Mouse (Mus musculus) embryonic facial prominence, embryonic 13.5 days (tissue): ENCODE measurements around the gene Sv2a. TPM values are rescaled to one million over a fixed set of nuclear protein-coding genes. Genes with fewer than 3 reads are reported as not detected.
A peak's percentile ranks its signal among the peaks of the same experiment; 100 is the strongest.
"Not testable (repeated sequence)": the region's sequence is repeated elsewhere in the genome, so short reads cannot be mapped to it uniquely, and the experiment has no call there.

Experiments
- ATAC-seq: fragments of 200-750 bp; cut with Nextera tagmentation; 2 replicates; pipeline ENCODE4 v1.8.0; 2017; ENCODE audit warnings: low read depth; ENCODE audit not compliant: insufficient number of reproducible peaks, insufficient read depth, low FRiP score, low TSS enrichment
- H3K27ac ChIP-seq: fragments of 300-500 bp; sonication (generic); 2 replicates; pipeline ENCODE4 v1.5.1; 2015; ENCODE audit warnings: moderate library complexity, mild to moderate bottlenecking, inconsistent platforms
- H3K27me3 ChIP-seq: fragments of 300-500 bp; sonication (generic); 2 replicates; pipeline ENCODE4 v1.6.1; 2015; ENCODE audit warnings: mild to moderate bottlenecking, inconsistent platforms
- H3K36me3 ChIP-seq: fragments of 300-500 bp; sonication (generic); 2 replicates; pipeline ENCODE4 v1.6.1; 2015; ENCODE audit warnings: mild to moderate bottlenecking, inconsistent platforms
- H3K4me1 ChIP-seq: fragments of 300-500 bp; sonication (generic); 2 replicates; pipeline ENCODE4 v1.6.1; 2015; ENCODE audit warnings: inconsistent platforms
- H3K4me2 ChIP-seq: fragments of 300-500 bp; sonication (generic); 2 replicates; pipeline ENCODE4 v1.6.1; 2015; ENCODE audit warnings: moderate library complexity, mild to moderate bottlenecking, inconsistent platforms
- H3K4me3 ChIP-seq: fragments of 300-500 bp; sonication (generic); 2 replicates; pipeline ENCODE4 v1.5.1; 2015; ENCODE audit warnings: mild to moderate bottlenecking, inconsistent platforms
- H3K9ac ChIP-seq: fragments of 300-500 bp; sonication (generic); 2 replicates; pipeline ENCODE4 v1.6.1; 2015; ENCODE audit warnings: mild to moderate bottlenecking, inconsistent platforms
- H3K9me3 ChIP-seq: fragments of 300-500 bp; sonication (generic); 2 replicates; pipeline ENCODE4 v1.6.1; 2016; ENCODE audit warnings: inconsistent platforms
- WGBS: fragments of 180-500 bp; shearing (Covaris S2); methylation state at CpG from one replicate; pipeline ENCODE4 v1.1.7; 2015; ENCODE audit warnings: mixed read lengths; 5-methylcytosine and 5-hydroxymethylcytosine counted together
- microRNA-seq: library from miRNA; unstranded; fragments of <30 nt; microRNA quantifications from one replicate; pipeline ENCODE4, GENCODE M21; 2016
- polyA plus RNA-seq: library from polyadenylated mRNA; unstranded; fragments of >200 nt; fragmentation: Nextera tagmentation; extraction: Ambion mirVana; gene quantifications from 2 replicates; pipeline ENCODE4 v1.2.1, GENCODE M21; 2015

The Sv2a gene
- polyA plus RNA-seq, 1 experiment from 2014 or later, result 8.7 TPM

- peak within 1 kb of the TSS; percentile 82 for H3K27ac ChIP-seq
- not testable (repeated sequence) for H3K36me3 ChIP-seq, H3K27me3 ChIP-seq, H3K9me3 ChIP-seq
- H3K4me2 ChIP-seq, result peak within 1 kb of the TSS; percentile 62
- WGBS, result 0% methylated on average over 12 of the region's 68 CpGs
- peak; percentile 90 for ATAC-seq
- peak within 1 kb of the TSS; percentile 48 for H3K4me3 ChIP-seq
- peak within 1 kb of the TSS; percentile 76 for H3K9ac ChIP-seq
- H3K4me1 ChIP-seq, result peaks cover 42% of the 10 kb centered on the region
Measured at GRCm38 (mm10) chr3:96238954-96239793, 58.2 kb downstream of the Sv2a start, which contains the start of gene Hist2h3c2. TSS of gene Hist2h3c2 (minus strand) at chr3:96239127.

- H3K36me3 ChIP-seq, H3K9me3 ChIP-seq, H3K27me3 ChIP-seq: not testable (repeated sequence)
- Histone ChIP-seq H3K4me1 (peaks cover 47% of the 10 kb centered on the region), H3K9ac (peak within 1 kb of the TSS; percentile 65), H3K4me3 (peak within 1 kb of the TSS; percentile 36), H3K4me2 (peak within 1 kb of the TSS; percentile 54), H3K27ac (peak within 1 kb of the TSS; percentile 92)
- 3% methylated on average over 39 of the region's 85 CpGs for WGBS
- peak; percentile 85 for ATAC-seq
Measured at GRCm38 (mm10) chr3:96239949-96240798, 59.2 kb downstream of the Sv2a start, which contains the start of gene Hist2h2aa2. TSS of gene Hist2h2aa2 (minus strand) at chr3:96240276.

- Histone ChIP-seq H3K4me3 (peak overlapping the region; percentile 32), H3K27ac (peak overlapping the region; percentile 92), H3K4me2 (peak overlapping the region; percentile 54), H3K9ac (peak overlapping the region; percentile 65), H3K36me3 (no peaks in the 10 kb centered on the region), H3K4me1 (peaks cover 45% of the 10 kb centered on the region), H3K27me3 (no peaks in the 10 kb centered on the region), H3K9me3 (no peaks in the 10 kb centered on the region)
- 77% methylated on average over 9 of the region's 9 CpGs for WGBS
- no peak for ATAC-seq
Measured at GRCm38 (mm10) chr3:96240799-96241197, 59.8 kb downstream of the Sv2a start.

- peak overlapping the region; percentile 76 for H3K9ac ChIP-seq
- 78% methylated on average over 7 of the region's 7 CpGs for WGBS
- H3K36me3 ChIP-seq, result no peaks in the 10 kb centered on the region
- peak overlapping the region; percentile 51 for H3K4me3 ChIP-seq
- H3K4me1 ChIP-seq, result peaks cover 38% of the 10 kb centered on the region
- H3K4me2 ChIP-seq, result peak overlapping the region; percentile 62
- no peak for ATAC-seq
- no peaks in the 10 kb centered on the region for H3K9me3 ChIP-seq
- H3K27ac ChIP-seq, result peak overlapping the region; percentile 98
- no peaks in the 10 kb centered on the region for H3K27me3 ChIP-seq
Measured at GRCm38 (mm10) chr3:96243921-96244572, 63.1 kb downstream of the Sv2a start.

Small RNAs within 50 kb of the gene (microRNA-seq; reads per million reads assigned to microRNA genes)
- gene Gm44492, result not detected
- gene Gm47311, result not detected

Other genes with a start within 250 kb of the Sv2a start
- gene Plekho1, start 185.2 kb upstream of the Sv2a start, polyA plus RNA-seq, result 41.2 and 47.7 TPM in 2 replicates
- gene Vps45, start 122.7 kb upstream of the Sv2a start, polyA plus RNA-seq, result 41.1 and 55.4 TPM in 2 replicates
- gene Otud7b, start 76.6 kb upstream of the Sv2a start, polyA plus RNA-seq, result 20.8 and 23.8 TPM in 2 replicates
- gene Mtmr11, start 19.1 kb upstream of the Sv2a start, polyA plus RNA-seq, result 37.3 and 38.2 TPM in 2 replicates
- 163 and 184 TPM in 2 replicates for gene Sf3b4, start 8.8 kb upstream of the Sv2a start, polyA plus RNA-seq
- gene Bola1, start 38.6 kb downstream of the Sv2a start, polyA plus RNA-seq, result 46.6 and 55.0 TPM in 2 replicates
- gene Hist2h2ab, start 38.7 kb downstream of the Sv2a start, polyA plus RNA-seq, result 1.7 TPM in 1 of 2 replicates, not detected in the other
- gene Hist2h2ac, start 39.7 kb downstream of the Sv2a start, polyA plus RNA-seq, result 13.2 and 14.1 TPM in 2 replicates
- 8.7 and 12.0 TPM in 2 replicates for gene Hist2h2be, start 40.0 kb downstream of the Sv2a start, polyA plus RNA-seq
- gene Hist2h3c2, start 58.0 kb downstream of the Sv2a start, polyA plus RNA-seq, result 6.4 and 10.0 TPM in 2 replicates
- 52.8 and 67.0 TPM in 2 replicates for gene Hist2h2aa2, start 59.1 kb downstream of the Sv2a start, polyA plus RNA-seq
- 14.9 and 20.9 TPM in 2 replicates for gene Hist2h2aa1, start 64.3 kb downstream of the Sv2a start, polyA plus RNA-seq
- 1.5 TPM in 1 of 2 replicates, not detected in the other for gene Hist2h3c1, start 65.5 kb downstream of the Sv2a start, polyA plus RNA-seq
- 11.2 and 12.5 TPM in 2 replicates for gene Hist2h4, start 82.2 kb downstream of the Sv2a start, polyA plus RNA-seq
- gene Hist2h3b, start 87.5 kb downstream of the Sv2a start, polyA plus RNA-seq, result 80.9 and 96.2 TPM in 2 replicates
- gene Hist2h2bb, start 88.6 kb downstream of the Sv2a start, polyA plus RNA-seq, result 13.8 and 13.9 TPM in 2 replicates
- gene Fcgr1, start 112.8 kb downstream of the Sv2a start, polyA plus RNA-seq, result 2.1 and 2.7 TPM in 2 replicates